Mouse (Mus musculus): ENCODE data around the gene Zc3h10. TPM values are rescaled to one million over a fixed set of nuclear protein-coding genes. Genes with fewer than 3 reads are reported as not detected.

Zc3h10 gene
- total and polyA plus RNA-seq, 2 experiments from 2014 or later = 8.1 to 24.4 TPM

DNA sequence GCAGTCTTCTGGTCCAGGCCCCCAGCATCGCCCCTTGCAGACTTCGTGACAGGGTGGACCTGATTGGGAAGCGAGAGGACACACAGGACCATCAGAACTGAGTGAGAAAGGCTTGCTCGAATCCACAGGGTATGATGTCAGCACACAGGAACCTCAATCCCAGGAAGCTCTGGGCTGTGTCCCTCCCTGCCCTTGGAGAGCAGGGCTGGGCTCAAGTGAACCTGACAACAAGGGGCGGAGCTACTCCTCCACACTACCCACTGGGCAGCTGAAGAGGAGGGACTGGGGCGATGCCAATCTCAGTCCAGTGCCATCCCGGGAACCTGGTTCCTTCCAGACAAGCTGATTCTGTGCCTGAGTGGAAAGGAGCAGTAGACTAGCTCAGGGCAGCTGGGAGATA lies 36.1 kb upstream of the Zc3h10 start:
- H3K27me3 ChIP-seq (ENCODE audit: control insufficient read depth, insufficient read depth, low read length) = peaks cover 11% of the 10 kb centered on the region; the same call in 1 of the 2 replicates
- DNase-seq (ENCODE audit: low spot score) (peak; percentile 82), ATAC-seq (ENCODE audit: insufficient read depth, low read depth) (peak; percentile 95)
- peak overlapping the region; percentile 57; the same call in 1 of the 2 replicates for H3K9ac ChIP-seq (replicated peaks; ENCODE audit: low read depth, low read length)
- no peaks in the 10 kb centered on the region for H3K36me3 ChIP-seq (replicated peaks; ENCODE audit: control insufficient read depth, insufficient read depth, low read length)
- peak overlapping the region; percentile 79 for H3K27ac ChIP-seq (ENCODE audit: low read depth)
- H3K9me3 ChIP-seq (replicated peaks; ENCODE audit: control insufficient read depth, low read length) = no peaks in the 10 kb centered on the region
- peak overlapping the region; percentile 28 for H3K4me3 ChIP-seq (ENCODE audit: low read depth, low read length)
- 17% methylated on average over 7 of the region's 7 CpGs for WGBS
- H3K4me2 ChIP-seq (ENCODE audit: low read depth, low read length) = peak overlapping the region; percentile 55
- TF ChIP-seq CTCF (IDR thresholded peaks at IDR 0.05; ENCODE audit: low read depth) = no peak
- no peak for TF ChIP-seq EP300 (IDR thresholded peaks at IDR 0.05; ENCODE audit: low read depth)
- no peaks in the 10 kb centered on the region; the same call in 1 of the 2 replicates for H3K4me1 ChIP-seq (ENCODE audit: control insufficient read depth, insufficient read depth)

- H3K9ac ChIP-seq (replicated peaks; ENCODE audit: low read depth, low read length) = no peak overlapping the region
- no peak for ATAC-seq (ENCODE audit: insufficient read depth, low read depth)
- no peaks in the 10 kb centered on the region for H3K27me3 ChIP-seq (ENCODE audit: control insufficient read depth, insufficient read depth, low read length)
- no peaks in the 10 kb centered on the region for H3K9me3 ChIP-seq (replicated peaks; ENCODE audit: control insufficient read depth, low read length)
- H3K36me3 ChIP-seq (replicated peaks; ENCODE audit: control insufficient read depth, insufficient read depth, low read length) = no peaks in the 10 kb centered on the region
- TF ChIP-seq CTCF (IDR thresholded peaks at IDR 0.05; ENCODE audit: low read depth) (no peak), EP300 (IDR thresholded peaks at IDR 0.05; ENCODE audit: low read depth) (no peak)
- WGBS = 82% methylated on average over 4 of the region's 4 CpGs
- no peak overlapping the region for H3K4me3 ChIP-seq (ENCODE audit: low read depth, low read length)
- H3K27ac ChIP-seq (ENCODE audit: low read depth) = no peak overlapping the region
- no peaks in the 10 kb centered on the region; the same call in 1 of the 2 replicates for H3K4me1 ChIP-seq (ENCODE audit: control insufficient read depth, insufficient read depth)
- DNase-seq (ENCODE audit: low spot score) = no peak
- no peak overlapping the region for H3K4me2 ChIP-seq (ENCODE audit: low read depth, low read length)
These were observed 32.2 kb upstream of the Zc3h10 start for GRCm38 (mm10) chr10:128579731-128580130.

DNA sequence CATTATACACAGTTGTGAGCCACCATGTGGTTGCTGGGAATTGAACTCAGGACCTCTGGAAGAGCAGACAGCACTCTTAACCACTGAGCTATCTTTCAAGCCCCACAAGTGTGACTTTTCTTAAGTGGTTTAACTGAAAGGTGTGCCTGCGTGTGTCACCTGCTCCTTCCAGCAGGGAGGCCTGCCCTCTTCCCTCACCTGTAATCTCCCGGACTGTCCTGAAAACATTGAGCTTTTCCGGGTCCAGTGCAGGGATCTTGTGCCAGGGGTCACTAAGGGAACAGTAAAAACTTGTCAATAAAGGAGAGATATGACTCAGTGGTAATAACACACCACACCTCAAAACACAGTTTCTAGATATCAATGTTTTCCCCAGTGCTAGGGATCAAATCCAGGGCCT lies 31.7 kb upstream of the Zc3h10 start:
- H3K27ac ChIP-seq (ENCODE audit: low read depth) = no peak overlapping the region
- H3K9ac ChIP-seq (replicated peaks; ENCODE audit: low read depth, low read length) = no peak overlapping the region
- H3K36me3 ChIP-seq (replicated peaks; ENCODE audit: control insufficient read depth, insufficient read depth, low read length) = no peaks in the 10 kb centered on the region
- no peak overlapping the region for H3K4me3 ChIP-seq (ENCODE audit: low read depth, low read length)
- no peaks in the 10 kb centered on the region for H3K9me3 ChIP-seq (replicated peaks; ENCODE audit: control insufficient read depth, low read length)
- H3K4me2 ChIP-seq (ENCODE audit: low read depth, low read length) = no peak overlapping the region
- H3K4me1 ChIP-seq (ENCODE audit: control insufficient read depth, insufficient read depth) = no peaks in the 10 kb centered on the region; the same call in 1 of the 2 replicates
- no peak for ATAC-seq (ENCODE audit: insufficient read depth, low read depth)
- TF ChIP-seq EP300 (IDR thresholded peaks at IDR 0.05; ENCODE audit: low read depth) (no peak), CTCF (IDR thresholded peaks at IDR 0.05; ENCODE audit: low read depth) (no peak)
- 82% methylated on average over 3 of the region's 3 CpGs for WGBS
- no peaks in the 10 kb centered on the region for H3K27me3 ChIP-seq (ENCODE audit: control insufficient read depth, insufficient read depth, low read length)
- no peak for DNase-seq (ENCODE audit: low spot score)

GRCm38 (mm10) chr10:128578330-128578729 lies 30.8 kb upstream of the Zc3h10 start:
- 62% methylated on average over 11 of the region's 11 CpGs for WGBS
- Histone ChIP-seq H3K36me3 (replicated peaks; ENCODE audit: control insufficient read depth, insufficient read depth, low read length) (peaks cover 2% of the 10 kb centered on the region; the same call in 1 of the 2 replicates), H3K9me3 (replicated peaks; ENCODE audit: control insufficient read depth, low read length) (no peaks in the 10 kb centered on the region), H3K4me1 (ENCODE audit: control insufficient read depth, insufficient read depth) (no peaks in the 10 kb centered on the region), H3K27ac (ENCODE audit: low read depth) (no peak overlapping the region), H3K27me3 (ENCODE audit: control insufficient read depth, insufficient read depth, low read length) (no peaks in the 10 kb centered on the region), H3K4me3 (ENCODE audit: low read depth, low read length) (no peak overlapping the region), H3K4me2 (ENCODE audit: low read depth, low read length) (no peak overlapping the region), H3K9ac (replicated peaks; ENCODE audit: low read depth, low read length) (no peak overlapping the region)
- DNase-seq (ENCODE audit: low spot score) (no peak), ATAC-seq (ENCODE audit: insufficient read depth, low read depth) (no peak)
- TF ChIP-seq CTCF (IDR thresholded peaks at IDR 0.05; ENCODE audit: low read depth) = no peak
- TF ChIP-seq EP300 (IDR thresholded peaks at IDR 0.05; ENCODE audit: low read depth) = no peak

- 87% methylated on average over 2 of the region's 2 CpGs for WGBS
- H3K4me1 ChIP-seq (ENCODE audit: control insufficient read depth, insufficient read depth) = no peaks in the 10 kb centered on the region
- H3K27ac ChIP-seq (ENCODE audit: low read depth) = no peak overlapping the region
- ATAC-seq (ENCODE audit: insufficient read depth, low read depth) (no peak), DNase-seq (ENCODE audit: low spot score) (no peak)
- no peaks in the 10 kb centered on the region for H3K9me3 ChIP-seq (replicated peaks; ENCODE audit: control insufficient read depth, low read length)
- no peak overlapping the region for H3K4me3 ChIP-seq (ENCODE audit: low read depth, low read length)
- no peak overlapping the region for H3K4me2 ChIP-seq (ENCODE audit: low read depth, low read length)
- no peak overlapping the region for H3K9ac ChIP-seq (replicated peaks; ENCODE audit: low read depth, low read length)
- no peaks in the 10 kb centered on the region for H3K27me3 ChIP-seq (ENCODE audit: control insufficient read depth, insufficient read depth, low read length)
- peaks cover 14% of the 10 kb centered on the region; the same call in 1 of the 2 replicates for H3K36me3 ChIP-seq (replicated peaks; ENCODE audit: control insufficient read depth, insufficient read depth, low read length)
- TF ChIP-seq CTCF (IDR thresholded peaks at IDR 0.05; ENCODE audit: low read depth) (peak; percentile 10; the same call in 1 of the 2 replicates), EP300 (IDR thresholded peaks at IDR 0.05; ENCODE audit: low read depth) (no peak)
These were observed 27.5 kb upstream of the Zc3h10 start for GRCm38 (mm10) chr10:128575063-128575462.

Measured in heart, postnatal 0 days (tissue).